Mouse (Mus musculus) liver, postnatal 0 days (tissue): ENCODE measurements around the gene Raet1e. TPM values are rescaled to one million over a fixed set of nuclear protein-coding genes. Genes with fewer than 3 reads are reported as not detected.
"Not testable (repeated sequence)": the region's sequence is repeated elsewhere in the genome, so short reads cannot be mapped to it uniquely, and the experiment has no call there.

Source experiments
- ATAC-seq: fragments of 200-750 bp; cut with Nextera tagmentation; 2 replicates; pipeline ENCODE4 v1.8.0; 2017; ENCODE audit warnings: mild to moderate bottlenecking, moderate library complexity
- DNase-seq: peaks from one replicate; pipeline ENCODE4 v3.0.0-alpha.2; 2016
- H3K27ac ChIP-seq: fragments of 300-500 bp; sonication (generic); 2 replicates; pipeline ENCODE4 v1.5.1; 2014; ENCODE audit warnings: antibody characterized with exemption, moderate library complexity, mild to moderate bottlenecking, low read depth
- H3K27me3 ChIP-seq: fragments of 300-500 bp; sonication (generic); 2 replicates; pipeline ENCODE4 v1.6.1; 2014; ENCODE audit warnings: low read length, control low read depth, mixed read lengths; ENCODE audit not compliant: insufficient read depth
- H3K36me3 ChIP-seq: fragments of 300-500 bp; sonication (generic); replicated peaks from 2 replicates; pipeline ENCODE4 v1.6.1; 2014; ENCODE audit warnings: mild to moderate bottlenecking, control low read depth, low read length, moderate library complexity, mixed read lengths; ENCODE audit not compliant: insufficient read depth
- H3K4me1 ChIP-seq: fragments of 300-500 bp; sonication (generic); 2 replicates; pipeline ENCODE4 v1.6.1; 2014; ENCODE audit warnings: antibody characterized with exemption, mild to moderate bottlenecking, control low read depth; ENCODE audit not compliant: insufficient read depth
- H3K4me2 ChIP-seq: fragments of 300-500 bp; sonication (generic); 2 replicates; pipeline ENCODE4 v1.6.1; 2014; ENCODE audit warnings: low read depth, mild to moderate bottlenecking, low read length, moderate library complexity, mixed read lengths
- H3K4me3 ChIP-seq: fragments of 300-500 bp; sonication (generic); 2 replicates; pipeline ENCODE4 v1.5.1; 2014; ENCODE audit warnings: low read depth, low read length
- H3K9ac ChIP-seq: fragments of 300-500 bp; sonication (generic); replicated peaks from 2 replicates; pipeline ENCODE4 v1.6.1; 2014; ENCODE audit warnings: mild to moderate bottlenecking, moderate library complexity
- H3K9me3 ChIP-seq: fragments of 300-500 bp; sonication (generic); 2 replicates; pipeline ENCODE4 v1.6.1; 2016; ENCODE audit warnings: mild to moderate bottlenecking, control low read depth, low read length, mixed read lengths
- CTCF ChIP-seq: sonication (generic); IDR thresholded peaks from 2 replicates; pipeline ENCODE4 v1.5.1; 2016; ENCODE audit warnings: antibody characterized with exemption, low read depth
- EP300 ChIP-seq: IDR thresholded peaks from 2 replicates; pipeline ENCODE4 v1.6.1; 2016; ENCODE audit warnings: antibody characterized with exemption, low read depth, mild to moderate bottlenecking
- WGBS: fragments of 180-500 bp; shearing (Covaris S2); extraction: QIAGEN DNeasy Blood & Tissue Kit; methylation state at CpG from one replicate; pipeline ENCODE4 v1.1.7; 2014; ENCODE audit not compliant: insufficient replicate concordance; 5-methylcytosine and 5-hydroxymethylcytosine counted together
- polyA plus RNA-seq: library from polyadenylated mRNA; unstranded; fragments of >200 nt; fragmentation: Nextera tagmentation; extraction: Ambion mirVana; gene quantifications from 2 replicates; pipeline ENCODE4 v1.2.1, GENCODE M21; 2015

Gene Raet1e
- polyA plus RNA-seq, 1 experiment from 2014 or later: 2.1 TPM

DNA sequence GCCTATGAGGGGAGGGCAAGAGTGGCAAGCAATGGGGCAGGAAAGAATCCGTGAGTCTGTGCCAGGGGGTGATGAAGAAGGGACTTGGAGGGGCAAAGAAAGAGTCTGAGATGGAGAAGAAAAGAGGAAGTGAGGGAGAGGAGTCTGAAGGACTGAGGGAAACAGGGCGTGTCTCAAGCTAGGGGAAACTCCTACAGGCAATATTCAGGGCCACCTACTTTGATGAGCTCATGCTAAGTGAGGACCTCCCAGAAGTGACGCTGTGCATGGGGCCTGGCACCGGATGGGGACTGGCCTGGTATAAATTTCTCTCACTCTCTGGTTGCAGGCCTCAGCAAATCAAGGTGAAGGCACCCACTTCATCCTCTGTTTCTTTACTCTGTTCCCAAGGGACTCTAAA is 148.1 kb downstream of the Raet1e start:
- H3K4me2 ChIP-seq: peak overlapping the region; percentile 48
- H3K9ac ChIP-seq: no peak overlapping the region
- peak; percentile 77 for ATAC-seq
- TF ChIP-seq CTCF (no peak), EP300 (no peak)
- H3K36me3 ChIP-seq: no peaks in the 10 kb centered on the region
- H3K27me3 ChIP-seq: no peaks in the 10 kb centered on the region
- WGBS: 22% methylated on average over 4 of the region's 4 CpGs
- H3K9me3 ChIP-seq: no peaks in the 10 kb centered on the region
- peak overlapping the region; percentile 4; the same call in 1 of the 2 replicates for H3K4me3 ChIP-seq
- H3K4me1 ChIP-seq: no peaks in the 10 kb centered on the region
- no peak overlapping the region for H3K27ac ChIP-seq
- peak; percentile 46 for DNase-seq

DNA sequence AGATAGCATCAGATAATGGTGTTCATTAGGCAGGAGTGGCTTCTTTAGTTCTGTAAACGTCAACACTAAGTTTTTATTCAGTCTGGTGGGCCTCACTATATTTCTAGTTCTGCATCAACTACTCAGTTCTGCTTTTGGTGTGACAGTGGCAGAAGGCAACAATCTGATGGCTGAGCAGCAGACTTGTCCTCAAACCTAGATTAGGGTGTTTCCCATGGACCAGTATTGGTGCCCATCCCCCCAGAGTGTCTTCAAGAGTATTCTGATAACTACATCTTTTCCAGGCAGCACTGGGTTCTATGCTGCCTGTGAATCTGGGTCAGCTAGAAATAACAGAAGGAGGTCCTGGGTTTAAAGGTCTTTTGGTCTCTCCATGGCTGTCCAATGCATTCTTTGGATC is 149.9 kb downstream of the Raet1e start:
- Histone ChIP-seq H3K36me3 (no peaks in the 10 kb centered on the region), H3K4me3 (no peak overlapping the region), H3K4me1 (no peaks in the 10 kb centered on the region), H3K27ac (no peak overlapping the region), H3K9me3 (no peaks in the 10 kb centered on the region), H3K9ac (no peak overlapping the region), H3K27me3 (no peaks in the 10 kb centered on the region), H3K4me2 (no peak overlapping the region)
- TF ChIP-seq CTCF: no peak
- no peak for TF ChIP-seq EP300
- no peak for DNase-seq
- ATAC-seq: no peak
- 44% methylated on average over 1 of the region's 1 CpGs for WGBS

DNA sequence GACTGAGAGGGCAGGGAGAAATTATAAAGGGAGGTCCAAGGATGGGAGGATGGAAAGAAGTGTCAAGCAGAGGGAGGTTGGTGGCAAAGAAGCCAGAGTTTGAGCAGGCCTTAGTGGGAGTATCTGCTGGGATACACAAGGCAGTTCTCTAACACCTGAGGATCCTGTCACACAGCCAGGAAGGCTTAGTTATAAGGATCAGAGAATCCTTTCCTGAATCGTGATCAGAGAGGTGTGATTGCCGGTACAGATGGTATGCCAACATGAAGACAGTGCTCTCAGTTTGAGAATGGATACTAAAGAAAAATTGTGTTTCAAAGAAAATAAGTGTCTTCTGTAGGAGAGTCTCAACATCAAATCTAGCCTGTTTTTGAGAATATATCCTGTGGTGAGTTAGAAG is 164.5 kb downstream of the Raet1e start:
- Histone ChIP-seq H3K36me3 (no peaks in the 10 kb centered on the region), H3K9ac (no peak overlapping the region), H3K4me1 (no peaks in the 10 kb centered on the region), H3K9me3 (no peaks in the 10 kb centered on the region), H3K4me2 (no peak overlapping the region), H3K4me3 (no peak overlapping the region), H3K27ac (no peak overlapping the region), H3K27me3 (no peaks in the 10 kb centered on the region)
- TF ChIP-seq EP300 (no peak), CTCF (no peak)
- ATAC-seq (no peak), DNase-seq (no peak)
- 85% methylated on average over 2 of the region's 2 CpGs for WGBS

DNA sequence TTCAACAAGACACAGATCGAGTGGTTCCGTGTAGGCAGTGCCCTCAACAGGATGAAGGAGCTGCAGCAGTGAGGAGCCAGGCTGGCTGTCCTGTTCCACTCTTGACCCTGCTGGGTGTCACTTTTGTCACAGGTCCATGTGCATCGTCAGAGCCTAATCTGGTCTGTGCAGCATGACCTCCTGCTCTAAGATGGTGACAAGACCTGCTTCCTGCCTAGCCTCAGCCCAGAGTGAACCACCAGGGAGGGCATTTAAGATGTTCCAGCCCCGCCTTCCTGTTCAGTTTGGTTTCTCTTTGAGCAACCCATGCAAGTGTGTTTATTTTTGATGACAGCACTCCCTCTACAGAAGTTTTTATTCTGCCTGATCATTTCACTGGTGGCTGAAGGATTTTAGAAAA is 187.4 kb downstream of the Raet1e start:
- not testable (repeated sequence) for H3K36me3 ChIP-seq, H3K9me3 ChIP-seq, H3K4me1 ChIP-seq, H3K4me3 ChIP-seq, H3K27ac ChIP-seq, H3K4me2 ChIP-seq, H3K27me3 ChIP-seq, DNase-seq, H3K9ac ChIP-seq, ATAC-seq
- WGBS: 60% methylated on average over 4 of the region's 4 CpGs

DNA sequence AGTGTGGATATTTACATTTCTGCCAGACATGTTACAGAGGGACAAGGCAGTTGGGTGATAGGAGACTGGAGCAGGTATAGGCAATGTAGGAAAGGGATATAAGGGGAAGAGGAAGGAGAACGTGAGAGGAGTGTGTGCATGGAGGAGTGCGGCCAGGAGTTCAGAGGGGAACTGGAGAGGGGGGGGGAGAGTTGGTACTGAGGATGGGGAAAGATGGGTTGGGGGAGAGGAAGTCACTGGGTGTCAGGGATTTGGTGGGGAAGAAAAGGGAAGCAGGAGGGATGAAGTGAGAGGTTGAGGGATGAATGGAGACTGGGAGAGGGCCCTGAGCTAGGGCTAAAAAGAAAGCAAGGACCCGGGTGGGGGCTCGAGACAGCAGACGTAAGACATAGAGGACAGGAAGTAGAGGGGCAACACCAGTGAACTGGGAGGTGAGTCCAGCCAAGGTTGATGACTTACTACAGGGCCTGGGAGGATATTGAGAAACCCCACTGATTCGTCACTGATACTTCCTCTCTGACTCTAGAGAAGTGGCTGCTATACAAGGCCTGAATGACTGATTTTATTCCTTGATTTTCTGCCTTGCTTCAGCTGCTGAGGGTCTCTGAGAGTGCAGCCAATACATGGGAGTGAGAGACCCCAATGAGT is 195.3 kb downstream of the Raet1e start:
- H3K4me2 ChIP-seq, H3K9ac ChIP-seq, H3K4me3 ChIP-seq, H3K36me3 ChIP-seq, DNase-seq, H3K27me3 ChIP-seq, H3K9me3 ChIP-seq, H3K27ac ChIP-seq, H3K4me1 ChIP-seq: not testable (repeated sequence)
- peak; percentile 49; the same call in 1 of the 2 replicates for ATAC-seq
- WGBS: 47% methylated on average over 6 of the region's 6 CpGs

DNA sequence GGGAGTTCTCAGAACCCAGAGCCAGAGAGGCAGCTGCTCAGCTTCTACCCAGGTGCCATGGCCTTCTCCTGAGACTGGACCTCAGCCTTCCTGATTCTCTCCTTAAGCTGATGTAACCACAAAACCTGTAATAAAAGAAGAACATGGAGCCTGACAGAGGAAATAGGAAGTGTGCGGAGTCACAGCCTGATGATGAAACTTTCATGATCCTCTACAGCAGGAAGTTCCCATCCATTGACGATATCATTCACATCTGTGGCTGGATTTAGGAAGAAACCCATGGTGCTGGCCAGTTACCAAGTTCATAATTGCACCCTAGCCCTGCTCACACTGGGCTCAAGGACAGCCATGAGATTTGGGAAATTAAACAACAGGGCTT is 195.8 kb downstream of the Raet1e start:
- peak; percentile 43; the same call in 1 of the 2 replicates for ATAC-seq
- H3K4me3 ChIP-seq, H3K36me3 ChIP-seq, H3K9ac ChIP-seq, H3K27me3 ChIP-seq, H3K4me2 ChIP-seq, H3K27ac ChIP-seq, DNase-seq, H3K9me3 ChIP-seq, H3K4me1 ChIP-seq: not testable (repeated sequence)
- 41% methylated on average over 2 of the region's 2 CpGs for WGBS

DNA sequence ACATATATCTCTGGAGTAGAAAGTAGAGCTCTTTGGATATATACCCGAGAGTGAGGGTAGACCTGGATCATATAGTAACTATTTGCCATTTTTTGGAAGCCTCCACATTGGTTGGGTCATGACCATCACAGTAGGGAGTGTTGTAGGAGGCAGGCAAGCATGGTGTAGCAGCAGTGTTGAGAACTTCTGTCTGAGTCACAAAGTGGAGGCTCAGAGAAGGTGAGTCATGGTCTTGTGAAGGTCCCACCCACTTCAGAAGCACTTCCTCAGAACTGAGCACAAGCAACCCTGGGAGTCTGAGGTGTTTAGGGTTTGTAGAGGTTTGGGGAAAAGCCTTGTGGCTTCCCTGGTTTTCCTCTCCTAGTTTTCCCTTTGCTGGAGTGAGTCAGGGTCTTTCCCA is 199.0 kb downstream of the Raet1e start:
- H3K36me3 ChIP-seq, DNase-seq, ATAC-seq, H3K4me2 ChIP-seq, H3K9ac ChIP-seq, H3K4me3 ChIP-seq, H3K9me3 ChIP-seq, H3K27ac ChIP-seq, H3K27me3 ChIP-seq, H3K4me1 ChIP-seq: not testable (repeated sequence)
- WGBS: 65% methylated on average over 1 of the region's 1 CpGs

DNA sequence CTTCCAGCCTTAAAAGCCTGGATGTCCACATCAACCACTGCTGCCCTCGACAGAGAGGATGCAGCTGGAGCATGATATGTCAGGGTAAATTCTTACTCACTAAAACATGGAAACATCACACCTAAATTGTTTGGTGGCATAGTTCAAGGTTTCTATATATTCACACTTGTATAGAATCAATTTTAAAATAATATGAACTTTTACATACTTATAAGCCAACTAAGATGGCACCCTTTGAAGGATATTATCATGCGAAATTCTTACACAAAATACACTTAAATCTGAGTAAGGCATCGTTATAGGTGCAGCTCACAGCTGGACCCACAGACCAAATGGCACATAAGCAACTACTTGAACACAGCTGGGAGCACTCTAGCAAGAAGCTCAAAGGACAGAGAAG is 201.9 kb downstream of the Raet1e start, which contains the start of gene Raet1d:
TSS of gene Raet1d (plus strand) at position 301 of the 400 bp plus-strand sequence.
- not testable (repeated sequence) for H3K27me3 ChIP-seq, H3K9me3 ChIP-seq, ATAC-seq, H3K4me3 ChIP-seq, H3K4me1 ChIP-seq, H3K27ac ChIP-seq, H3K9ac ChIP-seq, DNase-seq, H3K4me2 ChIP-seq, H3K36me3 ChIP-seq
- 59% methylated on average over 3 of the region's 3 CpGs for WGBS

DNA sequence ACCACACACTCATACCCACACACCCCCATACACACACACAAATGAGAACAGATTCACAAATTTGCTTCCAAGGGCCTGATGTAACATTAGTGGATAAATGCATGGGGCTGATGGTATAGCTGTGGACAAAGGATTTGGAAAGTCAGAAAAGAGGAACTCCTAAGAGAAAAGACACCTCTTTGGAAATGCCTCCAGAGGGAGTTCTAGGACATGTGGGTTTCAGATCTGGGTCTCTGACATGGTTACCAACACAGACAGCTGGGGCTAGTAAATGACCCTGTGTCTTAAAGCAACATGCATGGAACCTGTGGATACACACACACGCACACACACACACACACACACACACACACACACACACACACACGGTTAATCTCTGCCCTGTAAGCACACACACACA is 202.6 kb downstream of the Raet1e start:
- H3K27me3 ChIP-seq, H3K36me3 ChIP-seq, H3K4me3 ChIP-seq, DNase-seq, H3K9me3 ChIP-seq, H3K9ac ChIP-seq, H3K4me2 ChIP-seq, H3K4me1 ChIP-seq, H3K27ac ChIP-seq: not testable (repeated sequence)
- ATAC-seq: peak; percentile 8; the same call in 1 of the 2 replicates
- whole genome bisulfite sequencing: 32% methylated on average over 2 of the region's 2 CpGs
